Mouse (Mus musculus): ENCODE results near the gene Smyd3. TPM values are rescaled to one million over a fixed set of nuclear protein-coding genes. Genes with fewer than 3 reads are reported as not detected.

The Smyd3 gene
- total and polyA plus RNA-seq, 2 experiments, result 1.4 to 7.0 TPM

DNA sequence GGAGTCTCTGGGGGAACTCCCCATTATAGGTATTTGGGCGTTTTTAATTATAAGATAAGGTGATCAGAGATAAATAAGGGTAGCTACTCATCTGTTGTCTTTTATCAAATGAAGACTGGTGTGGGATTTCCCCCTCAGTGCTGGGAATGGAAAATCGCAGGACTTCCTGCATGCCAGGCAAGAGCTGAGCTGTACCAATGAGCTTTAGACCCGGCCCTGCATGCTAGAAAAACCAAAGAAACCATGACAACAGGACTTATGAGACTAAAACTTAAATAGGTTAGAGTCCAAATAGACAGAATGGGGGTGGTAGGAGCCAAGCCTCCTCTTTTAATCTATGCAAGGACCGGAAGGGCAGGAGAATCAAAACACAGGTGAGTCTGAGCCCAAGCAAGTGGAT is 492.7 kb downstream of the Smyd3 start:
- no peaks in the 10 kb centered on the region for H3K4me1 ChIP-seq (ENCODE audit: control insufficient read depth, insufficient read depth, low read length)
- no peak overlapping the region for H3K4me3 ChIP-seq (ENCODE audit: insufficient read depth, low read depth, low read length)
- no peak for DNase-seq (ENCODE audit: extremely low read depth, low read depth, low spot score)
- WGBS, result 89% methylated on average over 4 of the region's 4 CpGs
- H3K79me2 ChIP-seq (ENCODE audit: control insufficient read depth, insufficient read depth, low read length), result no peaks in the 10 kb centered on the region
- no peak for TF ChIP-seq POLR2A (IDR thresholded peaks at IDR 0.05; ENCODE audit: extremely low read depth, insufficient read depth, low read length)
- TF ChIP-seq CTCF (IDR thresholded peaks at IDR 0.05; ENCODE audit: low read depth, low read length), result no peak
- H3K27ac ChIP-seq (replicated peaks; ENCODE audit: insufficient read depth, low read depth, low read length), result no peak overlapping the region
- H3K9ac ChIP-seq (ENCODE audit: low read depth, low read length), result no peak overlapping the region
- no peaks in the 10 kb centered on the region for H3K36me3 ChIP-seq (ENCODE audit: control insufficient read depth, insufficient read depth, low read length)
- no peaks in the 10 kb centered on the region for H3K27me3 ChIP-seq (ENCODE audit: control insufficient read depth, insufficient read depth, low read length)

DNA sequence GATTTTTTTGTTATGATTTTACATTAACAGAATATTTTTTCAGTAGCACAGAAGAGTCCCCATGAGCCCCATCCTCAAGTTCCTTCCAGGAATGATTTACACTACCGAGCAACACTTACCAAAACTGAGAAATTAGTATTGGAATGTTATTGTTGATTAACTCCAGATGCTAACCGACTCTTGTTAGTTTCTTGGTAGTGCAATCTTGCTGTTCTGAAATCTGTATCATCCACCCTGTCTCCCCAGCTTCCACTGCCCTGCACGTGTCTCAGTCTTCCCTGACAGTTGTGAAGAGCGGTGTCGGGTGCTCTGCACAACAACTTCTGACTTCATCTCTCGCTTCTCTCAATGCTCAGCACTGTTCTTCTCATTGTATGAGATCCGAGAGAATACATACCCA is 494.4 kb downstream of the Smyd3 start:
- Histone ChIP-seq H3K4me3 (ENCODE audit: insufficient read depth, low read depth, low read length) (no peak overlapping the region), H3K4me1 (ENCODE audit: control insufficient read depth, insufficient read depth, low read length) (no peaks in the 10 kb centered on the region), H3K36me3 (ENCODE audit: control insufficient read depth, insufficient read depth, low read length) (no peaks in the 10 kb centered on the region), H3K27me3 (ENCODE audit: control insufficient read depth, insufficient read depth, low read length) (no peaks in the 10 kb centered on the region), H3K79me2 (ENCODE audit: control insufficient read depth, insufficient read depth, low read length) (no peaks in the 10 kb centered on the region), H3K9ac (ENCODE audit: low read depth, low read length) (no peak overlapping the region), H3K27ac (replicated peaks; ENCODE audit: insufficient read depth, low read depth, low read length) (no peak overlapping the region)
- TF ChIP-seq POLR2A (IDR thresholded peaks at IDR 0.05; ENCODE audit: extremely low read depth, insufficient read depth, low read length) (no peak), CTCF (IDR thresholded peaks at IDR 0.05; ENCODE audit: low read depth, low read length) (no peak)
- DNase-seq (ENCODE audit: extremely low read depth, low read depth, low spot score), result no peak
- WGBS, result 94% methylated on average over 7 of the region's 7 CpGs

- DNase-seq (ENCODE audit: extremely low read depth, low read depth, low spot score), result no peak
- no peak overlapping the region for H3K27ac ChIP-seq (replicated peaks; ENCODE audit: insufficient read depth, low read depth, low read length)
- 95% methylated on average over 10 of the region's 10 CpGs for WGBS
- H3K4me3 ChIP-seq (ENCODE audit: insufficient read depth, low read depth, low read length), result no peak overlapping the region
- no peak overlapping the region for H3K9ac ChIP-seq (ENCODE audit: low read depth, low read length)
- no peaks in the 10 kb centered on the region for H3K27me3 ChIP-seq (ENCODE audit: control insufficient read depth, insufficient read depth, low read length)
- H3K36me3 ChIP-seq (ENCODE audit: control insufficient read depth, insufficient read depth, low read length), result no peaks in the 10 kb centered on the region
- H3K79me2 ChIP-seq (ENCODE audit: control insufficient read depth, insufficient read depth, low read length), result no peaks in the 10 kb centered on the region
- no peak for TF ChIP-seq POLR2A (IDR thresholded peaks at IDR 0.05; ENCODE audit: extremely low read depth, insufficient read depth, low read length)
- no peak for TF ChIP-seq CTCF (IDR thresholded peaks at IDR 0.05; ENCODE audit: low read depth, low read length)
- H3K4me1 ChIP-seq (ENCODE audit: control insufficient read depth, insufficient read depth, low read length), result no peaks in the 10 kb centered on the region
Measured at GRCm38 (mm10) chr1:179017428-179017827, 500.4 kb downstream of the Smyd3 start.

GRCm38 (mm10) chr1:179013021-179013420 is 504.8 kb downstream of the Smyd3 start:
- no peaks in the 10 kb centered on the region for H3K4me1 ChIP-seq (ENCODE audit: control insufficient read depth, insufficient read depth, low read length)
- H3K4me3 ChIP-seq (ENCODE audit: insufficient read depth, low read depth, low read length), result no peak overlapping the region
- H3K79me2 ChIP-seq (ENCODE audit: control insufficient read depth, insufficient read depth, low read length), result no peaks in the 10 kb centered on the region
- no peaks in the 10 kb centered on the region for H3K27me3 ChIP-seq (ENCODE audit: control insufficient read depth, insufficient read depth, low read length)
- H3K36me3 ChIP-seq (ENCODE audit: control insufficient read depth, insufficient read depth, low read length), result no peaks in the 10 kb centered on the region
- no peak overlapping the region for H3K27ac ChIP-seq (replicated peaks; ENCODE audit: insufficient read depth, low read depth, low read length)
- H3K9ac ChIP-seq (ENCODE audit: low read depth, low read length), result no peak overlapping the region
- DNase-seq (ENCODE audit: extremely low read depth, low read depth, low spot score), result no peak
- TF ChIP-seq CTCF (IDR thresholded peaks at IDR 0.05; ENCODE audit: low read depth, low read length) (no peak), POLR2A (IDR thresholded peaks at IDR 0.05; ENCODE audit: extremely low read depth, insufficient read depth, low read length) (no peak)

DNA sequence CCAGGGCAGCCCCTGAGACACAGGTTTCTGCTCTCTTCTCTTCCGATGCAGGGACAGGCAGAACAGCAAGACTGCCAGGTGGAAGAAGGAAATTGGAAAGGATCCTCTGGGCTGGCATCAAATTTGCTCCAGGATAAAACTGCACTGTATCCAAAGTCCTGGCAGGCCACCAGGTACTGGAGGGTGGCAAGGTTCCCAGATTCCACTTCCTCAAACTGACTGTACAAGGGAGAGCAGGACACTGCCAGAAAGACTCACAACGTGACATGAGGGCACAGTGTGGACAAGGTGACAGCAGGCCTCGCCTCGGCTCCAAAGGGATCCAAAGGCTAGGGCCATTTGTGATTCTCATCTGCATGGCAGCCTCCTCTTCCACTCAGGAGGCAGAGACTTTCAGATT is 505.6 kb downstream of the Smyd3 start:
- peak; percentile 85 for DNase-seq (ENCODE audit: extremely low read depth, low read depth, low spot score)
- no peak for TF ChIP-seq POLR2A (IDR thresholded peaks at IDR 0.05; ENCODE audit: extremely low read depth, insufficient read depth, low read length)
- no peak for TF ChIP-seq CTCF (IDR thresholded peaks at IDR 0.05; ENCODE audit: low read depth, low read length)
- no peaks in the 10 kb centered on the region for H3K27me3 ChIP-seq (ENCODE audit: control insufficient read depth, insufficient read depth, low read length)
- no peak overlapping the region for H3K4me3 ChIP-seq (ENCODE audit: insufficient read depth, low read depth, low read length)
- H3K79me2 ChIP-seq (ENCODE audit: control insufficient read depth, insufficient read depth, low read length), result no peaks in the 10 kb centered on the region
- H3K27ac ChIP-seq (replicated peaks; ENCODE audit: insufficient read depth, low read depth, low read length), result no peak overlapping the region
- 22% methylated on average over 4 of the region's 4 CpGs for WGBS
- no peaks in the 10 kb centered on the region for H3K4me1 ChIP-seq (ENCODE audit: control insufficient read depth, insufficient read depth, low read length)
- no peak overlapping the region for H3K9ac ChIP-seq (ENCODE audit: low read depth, low read length)
- no peaks in the 10 kb centered on the region for H3K36me3 ChIP-seq (ENCODE audit: control insufficient read depth, insufficient read depth, low read length)

- Histone ChIP-seq H3K4me1 (ENCODE audit: control insufficient read depth, insufficient read depth, low read length) (no peaks in the 10 kb centered on the region), H3K79me2 (ENCODE audit: control insufficient read depth, insufficient read depth, low read length) (no peaks in the 10 kb centered on the region), H3K36me3 (ENCODE audit: control insufficient read depth, insufficient read depth, low read length) (no peaks in the 10 kb centered on the region), H3K4me3 (ENCODE audit: insufficient read depth, low read depth, low read length) (no peak overlapping the region), H3K27ac (replicated peaks; ENCODE audit: insufficient read depth, low read depth, low read length) (no peak overlapping the region), H3K9ac (ENCODE audit: low read depth, low read length) (no peak overlapping the region), H3K27me3 (ENCODE audit: control insufficient read depth, insufficient read depth, low read length) (no peaks in the 10 kb centered on the region)
- no peak for DNase-seq (ENCODE audit: extremely low read depth, low read depth, low spot score)
- 93% methylated on average over 3 of the region's 3 CpGs for WGBS
- TF ChIP-seq CTCF (IDR thresholded peaks at IDR 0.05; ENCODE audit: low read depth, low read length) (no peak), POLR2A (IDR thresholded peaks at IDR 0.05; ENCODE audit: extremely low read depth, insufficient read depth, low read length) (no peak)
Measured at GRCm38 (mm10) chr1:179010756-179011155, 507.1 kb downstream of the Smyd3 start.

Data from liver, adult 2 months (tissue).